Mouse (Mus musculus) left cerebral cortex, postnatal 4 days (tissue): ENCODE results near the gene Dlgap4. TPM values are rescaled to one million over a fixed set of nuclear protein-coding genes. Genes with fewer than 3 reads are reported as not detected.

Experiments
- DNase-seq: peaks from one replicate; pipeline ENCODE4 v3.0.0-alpha.2; 2022
- intact Hi-C: fragments of 180-260 bp; cut with DNase I; formaldehyde crosslinking; loops from one replicate; pipeline ENCODE4 v1.15.1; 2025
- total RNA-seq, 2 experiments: library from RNA; stranded (reverse); gene quantifications; 2 replicates each; pipeline ENCODE4 v1.2.3; 2021

The Dlgap4 gene
- 100 to 1,000 TPM; 306 to 315 TPM for total RNA-seq

GRCm38 (mm10) chr2:156613541-156614257 is at the start of gene Dlgap4:
Gene Dlgap4, plus strand, starts transcription at chr2:156613705.
- intact Hi-C loops, result loop anchor here (5.0 kb wide), 1 partner anchor 84 kb away; no protein-coding TSS in a partner anchor
- DNase-seq, result peak; percentile 39

- intact Hi-C loops, result no loop called here
- DNase-seq, result no peak
These were observed 47.0 kb upstream of the Dlgap4 start for GRCm38 (mm10) chr2:156566512-156566911.

- no peak for DNase-seq
- intact Hi-C loops, result no loop called here
These were observed 44.9 kb upstream of the Dlgap4 start for GRCm38 (mm10) chr2:156568647-156569046.

GRCm38 (mm10) chr2:156569261-156569660 is 44.2 kb upstream of the Dlgap4 start:
- intact Hi-C loops, result no loop called here
- DNase-seq, result no peak

GRCm38 (mm10) chr2:156571521-156571920 is 42.0 kb upstream of the Dlgap4 start:
- intact Hi-C loops, result no loop called here
- no peak for DNase-seq

GRCm38 (mm10) chr2:156576850-156577587 is 36.5 kb upstream of the Dlgap4 start:
- DNase-seq, result peak; percentile 32
- intact Hi-C loops, result no loop called here

GRCm38 (mm10) chr2:156580507-156580906 is 33.0 kb upstream of the Dlgap4 start:
- intact Hi-C loops, result no loop called here
- no peak for DNase-seq

- DNase-seq, result peak; percentile 41
- intact Hi-C loops, result no loop called here
These were observed 32.3 kb upstream of the Dlgap4 start for GRCm38 (mm10) chr2:156581244-156581643.

DNA sequence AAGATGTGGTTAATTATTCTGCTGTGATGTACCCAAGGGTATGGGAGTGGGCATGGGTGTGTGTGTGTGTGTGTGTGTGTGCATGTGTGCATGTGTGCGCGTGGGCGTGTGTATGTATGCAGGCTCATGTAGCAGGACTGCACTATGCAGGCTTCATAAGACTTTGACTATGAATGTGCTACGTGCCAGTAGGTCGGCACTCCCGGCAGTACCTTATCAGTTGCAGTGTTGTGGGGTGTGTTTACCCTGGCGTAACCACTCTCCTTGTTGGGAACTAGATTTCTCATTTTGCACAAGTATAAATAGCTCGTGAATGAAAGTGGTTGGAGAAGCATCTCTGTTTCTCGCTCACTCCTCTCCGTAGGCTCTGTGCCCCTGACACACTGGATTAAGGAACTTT is 30.6 kb upstream of the Dlgap4 start:
- intact Hi-C loops, result no loop called here
- no peak for DNase-seq

GRCm38 (mm10) chr2:156584154-156584796 is 29.2 kb upstream of the Dlgap4 start:
- intact Hi-C loops, result no loop called here
- peak; percentile 51 for DNase-seq

DNA sequence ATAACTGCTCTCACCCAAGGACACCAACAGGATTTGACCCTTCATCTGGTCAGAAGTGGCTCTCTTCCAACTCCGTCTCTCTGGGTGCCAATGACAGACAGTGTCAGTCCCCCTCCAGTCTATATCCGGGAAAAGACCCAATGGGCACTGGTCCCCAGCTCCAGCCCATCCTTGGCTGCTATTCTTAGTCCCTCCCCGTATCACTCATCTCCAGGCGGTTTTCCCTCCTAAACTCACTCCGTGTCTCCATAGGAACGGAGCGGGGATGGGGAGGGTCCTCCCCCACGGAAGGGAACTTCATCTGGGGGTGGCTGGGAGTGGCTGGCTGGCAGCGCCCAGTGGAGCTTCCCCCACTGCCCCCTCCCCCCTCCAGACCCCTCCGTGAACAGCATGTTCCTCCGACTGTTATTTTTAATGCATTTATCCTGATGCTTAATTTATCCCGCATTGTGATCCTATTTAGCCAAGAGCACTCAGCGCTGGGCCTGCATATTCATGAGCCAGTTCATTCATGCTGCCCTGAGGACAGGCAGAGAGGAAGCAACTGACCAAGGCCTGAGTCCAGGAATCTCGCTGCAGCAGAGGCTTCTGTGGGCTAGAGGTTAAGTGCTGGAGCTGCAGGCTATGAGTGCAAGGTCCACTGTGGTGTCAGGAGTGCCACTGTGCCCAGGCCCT is 28.6 kb upstream of the Dlgap4 start:
- DNase-seq, result peak; percentile 59
- intact Hi-C loops, result no loop called here

DNA sequence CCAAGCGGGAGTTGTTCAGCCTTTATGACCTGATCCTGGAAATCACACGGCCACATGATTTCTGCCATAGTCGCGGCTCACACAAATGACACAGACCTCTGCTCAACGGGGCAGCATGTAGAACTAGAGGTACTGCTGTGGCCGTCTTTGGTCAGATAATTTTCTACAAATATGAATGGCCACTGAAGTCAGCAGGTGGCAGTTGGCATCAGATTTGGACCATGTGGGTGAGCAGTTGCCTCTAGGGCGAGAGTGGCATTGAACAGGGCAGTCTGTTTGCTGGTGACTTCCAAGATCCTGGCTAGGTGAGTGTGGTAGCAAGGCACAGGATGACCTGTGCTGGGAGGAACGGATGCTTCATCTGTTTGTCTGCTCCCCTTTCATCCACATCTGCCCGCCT is 24.0 kb upstream of the Dlgap4 start:
- DNase-seq, result peak; percentile 14
- intact Hi-C loops, result no loop called here

- intact Hi-C loops, result no loop called here
- DNase-seq, result no peak
These were observed 18.5 kb upstream of the Dlgap4 start for GRCm38 (mm10) chr2:156594987-156595490.

DNA sequence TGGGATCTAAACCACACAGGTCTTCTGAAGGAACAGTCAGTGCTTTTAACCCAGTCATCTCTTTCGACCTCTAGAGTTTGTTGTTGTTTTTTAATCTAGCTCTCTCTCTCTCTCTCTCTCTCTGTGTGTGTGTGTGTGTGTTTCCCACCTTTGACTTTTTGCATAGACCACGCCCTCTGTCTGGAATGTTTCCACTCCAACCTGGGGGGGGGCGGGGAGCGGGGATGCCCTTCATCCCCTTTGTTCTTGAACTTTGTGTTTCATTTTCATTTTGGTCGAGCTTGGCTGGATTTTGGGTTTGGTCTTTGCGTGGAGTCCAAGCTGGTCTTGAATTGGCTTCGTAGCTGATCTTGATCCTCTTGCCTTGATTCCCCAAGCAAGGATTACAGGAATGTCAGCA is 10.9 kb upstream of the Dlgap4 start:
- intact Hi-C loops, result no loop called here
- no peak for DNase-seq

DNA sequence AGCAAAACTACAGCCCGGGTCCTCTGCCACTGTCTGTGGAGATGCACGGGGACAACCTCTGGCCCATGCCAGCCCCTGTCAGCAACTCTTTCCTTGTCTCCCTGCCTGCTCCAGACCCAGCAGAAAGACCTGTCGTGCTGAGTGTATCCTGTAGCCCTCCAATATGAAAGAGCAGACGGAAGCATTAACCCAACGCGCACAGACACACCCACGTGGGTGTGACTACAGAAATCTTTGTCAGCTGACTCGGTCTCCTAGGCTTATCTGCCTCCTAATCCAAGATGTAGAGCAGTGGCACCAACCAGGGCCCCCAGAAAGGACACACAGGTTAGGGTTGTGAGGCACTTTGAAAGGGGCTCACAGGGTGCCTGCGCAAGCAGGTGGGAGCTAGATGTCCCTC is 9.8 kb upstream of the Dlgap4 start:
- DNase-seq, result no peak

DNA sequence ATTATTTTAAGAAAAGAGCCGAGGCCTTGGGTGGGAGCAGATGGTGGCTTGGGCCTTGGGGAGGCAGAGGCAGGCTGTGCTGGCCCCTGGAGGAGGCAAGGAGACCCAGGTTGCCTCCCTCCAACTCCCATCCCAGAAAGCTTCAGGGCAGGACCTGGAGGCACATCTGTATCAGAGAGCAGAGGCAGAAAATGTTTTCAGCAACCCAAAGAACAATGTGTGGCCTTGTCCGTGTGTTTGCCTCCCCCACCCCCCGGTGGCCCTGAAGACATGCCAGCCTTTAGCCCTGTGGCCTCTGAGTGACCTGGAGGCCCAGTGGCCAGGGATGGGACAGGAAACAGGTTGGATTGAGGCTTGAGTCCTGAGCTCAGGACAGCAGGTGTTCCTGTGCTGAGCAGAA is 8.4 kb upstream of the Dlgap4 start:
- no peak for DNase-seq
- intact Hi-C loops, result no loop called here

More for the DNA sequence above, 9.8 kb upstream of the Dlgap4 start:
- intact Hi-C loops, result no loop called here

DNA sequence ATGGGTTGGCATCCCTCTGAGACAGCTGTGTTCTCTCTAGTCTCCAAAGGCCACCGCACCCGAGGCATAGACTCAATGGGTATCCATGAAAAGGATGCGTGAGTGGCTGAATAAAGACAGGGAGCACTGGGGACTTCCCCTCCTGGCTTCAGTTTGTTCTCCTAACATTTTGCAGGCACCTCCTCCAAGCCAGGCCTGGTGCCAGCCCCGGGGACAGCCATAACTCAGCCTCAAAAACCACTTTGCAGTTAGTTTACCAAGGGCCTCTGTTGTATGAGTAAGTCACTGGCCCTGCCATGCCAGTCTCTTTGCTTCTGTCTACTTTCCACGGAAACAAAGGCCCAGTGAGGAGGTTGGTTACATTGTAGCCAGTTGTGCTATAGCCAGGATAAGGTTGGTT is 7.5 kb upstream of the Dlgap4 start:
- no peak for DNase-seq
- intact Hi-C loops, result no loop called here

DNA sequence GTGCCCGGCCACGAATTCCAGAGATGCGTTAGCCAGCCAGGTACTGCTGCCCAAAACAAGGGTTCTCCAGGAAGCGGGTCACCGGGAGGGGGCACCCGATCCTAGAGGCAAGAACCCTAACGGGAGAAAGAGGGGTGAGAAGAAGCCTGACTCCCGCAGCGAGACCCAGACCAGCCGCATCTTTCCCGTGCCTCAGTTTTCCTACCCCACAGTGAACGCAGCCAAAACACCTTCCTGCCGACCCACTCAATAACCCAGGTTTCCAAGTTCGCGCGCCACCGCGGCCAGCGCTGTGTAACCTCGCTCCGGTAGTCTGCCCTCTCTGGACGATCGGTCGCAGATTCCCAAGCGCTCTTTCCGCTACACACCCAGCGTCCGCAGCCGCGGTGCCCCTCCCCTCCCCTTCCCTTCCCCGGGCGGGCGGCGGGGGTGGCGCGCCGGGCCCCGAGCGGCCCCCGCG is 394 bp upstream of the Dlgap4 start:
- peak; percentile 75 for DNase-seq
- intact Hi-C loops, result loop anchor here (5.0 kb wide), 1 partner anchor 84 kb away; no protein-coding TSS in a partner anchor

- DNase-seq, result no peak
- intact Hi-C loops, result loop anchor here (5.0 kb wide), 1 partner anchor 83 kb away; no protein-coding TSS in a partner anchor
These were observed 702 bp downstream of the Dlgap4 start for GRCm38 (mm10) chr2:156614258-156614556.
